Mouse (Mus musculus) layer of hippocampus, postnatal 36 days (tissue): ENCODE measurements at regions not wholly inside any gene's neighbourhood (a gene's known extent, or its start where the extent isn't known, plus 50 kb on each side); places are given as distances from the start of the nearest gene placed in this dataset.

Experiments
- DNase-seq, 2 experiments: peaks; one replicate each; pipeline ENCODE4 v3.0.0; 2022
- microRNA-seq, 2 experiments: library from miRNA; unstranded; fragments of <30 nt; microRNA quantifications; one replicate each; pipeline ENCODE4 v1.2.0; 2021

- no peak for DNase-seq
These were observed 51.5 kb upstream of the Ubash3b start for GRCm38 (mm10) chr9:41212943-41213529.

- no peak for DNase-seq
These were observed 50.9 kb upstream of the Ubash3b start for GRCm38 (mm10) chr9:41212303-41212901.

GRCm38 (mm10) chr9:41211865-41212302, 50.4 kb upstream of the Ubash3b start:
- no peak for DNase-seq

Small RNA genes lying in the stretch of these regions (microRNA-seq; reads per million reads assigned to microRNA genes)
- gene Mir100 (5,772 to 9,608 reads per million in 2 experiments), gene Mir125b-1 (952 to 953 reads per million in 2 experiments), gene Mirlet7a-2 (96.5 to 271 reads per million in 2 experiments)
